Mouse (Mus musculus): Measurements from ENCODE around the gene Abtb1.
A peak's percentile ranks its signal among the peaks of the same experiment; 100 is the strongest.

Abtb1 gene

DNA sequence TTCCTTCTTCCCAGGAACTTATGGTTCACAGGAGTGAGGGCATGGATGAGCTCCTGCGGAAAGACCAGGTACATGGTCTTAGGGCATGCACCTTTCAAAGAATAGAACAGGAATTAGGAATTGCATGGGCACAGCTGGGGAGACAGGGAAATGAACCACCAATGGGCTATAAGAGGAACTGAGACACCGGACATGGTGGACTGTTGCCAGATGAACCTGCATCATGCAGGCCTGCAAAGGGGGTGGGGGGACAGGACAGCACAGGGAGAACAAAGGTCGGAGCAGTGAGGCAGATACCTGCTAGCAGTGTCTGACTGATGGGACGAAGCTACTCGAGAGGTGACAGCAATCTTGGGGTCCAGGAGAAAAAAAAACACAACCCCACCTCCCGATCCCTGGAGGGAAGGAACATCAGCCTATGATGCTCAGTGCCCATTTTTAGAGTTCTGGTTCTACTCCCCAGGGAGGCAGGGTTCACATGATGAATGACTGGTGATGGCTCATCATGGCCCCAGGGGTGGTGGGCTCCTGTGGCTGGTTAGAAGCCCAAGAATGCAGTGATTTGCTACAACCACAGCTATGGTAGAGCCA, 11.6 kb downstream of the Abtb1 start:
- no peak for DNase-seq (ENCODE audit: extremely low spot score)

DNA sequence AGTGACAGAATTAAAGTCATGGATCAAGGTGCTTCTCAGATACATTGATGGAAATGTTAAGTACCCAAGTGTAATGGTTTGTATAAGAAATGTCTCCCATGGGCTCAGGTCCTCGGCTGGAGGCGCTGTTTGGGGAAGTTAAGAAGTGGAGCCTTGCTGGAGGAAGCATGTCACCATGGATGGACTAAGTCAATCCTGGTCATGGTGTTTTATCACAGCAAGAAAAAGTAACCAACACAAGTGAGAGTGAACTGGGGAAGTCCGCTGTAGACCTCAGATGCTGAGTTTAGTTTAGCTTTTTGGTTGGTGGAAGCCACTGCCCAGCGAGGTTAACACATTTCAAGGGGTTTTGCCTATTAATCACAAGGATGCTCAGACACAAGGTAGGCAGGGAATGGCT, 12.2 kb downstream of the Abtb1 start:
- DNase-seq (ENCODE audit: extremely low spot score) = no peak

DNA sequence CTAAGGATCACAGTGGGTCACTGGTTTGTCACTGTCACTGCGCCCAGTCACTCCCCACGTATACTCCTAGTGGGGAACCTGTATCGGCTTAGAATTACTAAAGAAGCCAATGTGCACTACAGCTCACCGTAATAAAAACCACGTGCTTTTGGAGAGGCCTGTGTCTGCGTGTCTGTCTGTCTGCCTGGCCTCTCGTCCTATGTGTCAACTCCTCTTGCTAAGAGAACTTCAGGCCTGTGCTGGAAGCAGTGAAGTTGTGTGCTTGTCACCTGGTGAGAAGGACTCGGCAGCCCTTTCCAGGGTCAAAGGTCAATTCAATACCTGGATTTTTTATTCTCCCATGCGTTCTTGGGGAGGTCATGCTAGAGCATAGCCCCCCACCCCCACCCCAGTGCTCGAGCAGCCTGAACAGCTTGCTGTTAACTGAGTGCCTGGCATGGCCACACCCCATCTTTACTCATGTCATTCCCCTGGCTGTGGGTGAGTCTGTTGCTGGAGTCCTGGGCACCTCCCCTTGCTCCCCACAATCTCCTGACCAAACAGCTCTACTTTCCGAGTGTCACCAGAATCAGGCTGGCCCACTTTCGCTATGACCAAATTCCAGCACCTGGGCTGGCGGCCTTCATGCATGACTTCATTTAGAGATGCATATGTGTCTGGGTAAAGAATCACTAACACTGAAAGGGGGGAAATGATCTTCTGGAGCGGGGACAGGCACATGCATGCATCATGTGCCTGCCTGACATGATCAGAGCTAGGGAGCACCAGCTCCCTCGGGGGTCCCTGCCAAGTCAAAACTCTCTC, 13.4 kb downstream of the Abtb1 start:
- no peak for DNase-seq (ENCODE audit: extremely low spot score)

DNA sequence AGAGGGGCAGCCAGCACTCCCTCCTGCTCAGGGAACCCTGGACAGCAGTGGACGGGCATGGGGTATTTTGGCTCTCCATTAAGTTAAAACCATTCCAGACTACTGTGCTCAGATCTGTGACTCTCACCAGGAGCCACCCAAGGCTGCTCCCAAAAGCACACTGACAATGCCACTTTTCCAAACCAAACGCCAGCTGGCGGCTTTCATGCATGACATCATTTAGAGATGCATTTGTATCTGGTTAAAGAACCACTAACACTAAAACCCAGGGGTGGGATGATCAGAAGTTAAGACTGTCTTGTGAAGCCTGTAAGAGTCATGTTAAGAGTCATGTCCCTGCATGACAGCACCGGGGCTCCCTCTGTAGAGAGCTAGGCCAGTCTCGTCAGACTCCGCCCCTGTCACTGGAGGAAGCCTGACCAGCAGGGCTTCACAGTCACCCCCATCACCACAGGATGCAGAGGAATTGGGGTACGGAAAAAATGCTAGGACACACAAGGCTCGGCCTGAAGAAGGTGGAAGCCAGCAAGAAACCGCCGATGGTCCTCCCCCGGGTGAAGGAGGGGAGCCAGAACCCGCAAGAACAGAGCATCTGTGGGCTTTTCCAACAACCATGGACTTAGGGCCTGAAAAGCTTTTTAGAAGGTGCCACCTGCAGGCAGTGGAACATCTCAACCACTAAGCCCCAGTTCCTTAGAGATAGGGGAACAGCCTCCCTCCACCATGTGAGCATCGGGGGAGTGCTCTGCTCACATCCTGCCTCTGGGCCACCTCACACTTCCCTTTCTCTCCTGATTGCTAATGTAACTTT, 14.2 kb downstream of the Abtb1 start:
- no peak for DNase-seq (ENCODE audit: extremely low spot score)

DNA sequence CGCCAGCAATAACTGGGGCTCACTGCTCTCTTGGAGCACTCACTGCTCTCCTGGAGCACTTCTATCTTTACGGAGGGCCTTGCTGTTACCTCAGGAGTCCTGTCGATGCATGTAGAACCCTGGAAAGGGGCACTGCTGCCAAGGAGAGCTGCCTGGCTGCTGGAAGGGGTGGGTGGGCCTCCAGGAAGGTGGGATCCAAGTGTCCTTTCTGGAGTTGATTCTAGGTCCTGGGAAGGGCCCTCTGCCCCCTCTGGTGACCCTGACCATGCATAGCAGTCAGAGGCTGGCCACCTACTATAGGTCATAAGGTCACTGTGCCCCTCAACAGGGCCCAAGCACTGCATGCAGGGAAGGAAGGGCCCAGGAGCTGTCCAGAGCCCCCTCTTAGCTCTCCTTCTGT, 14.8 kb downstream of the Abtb1 start:
- no peak for DNase-seq (ENCODE audit: extremely low spot score)

DNA sequence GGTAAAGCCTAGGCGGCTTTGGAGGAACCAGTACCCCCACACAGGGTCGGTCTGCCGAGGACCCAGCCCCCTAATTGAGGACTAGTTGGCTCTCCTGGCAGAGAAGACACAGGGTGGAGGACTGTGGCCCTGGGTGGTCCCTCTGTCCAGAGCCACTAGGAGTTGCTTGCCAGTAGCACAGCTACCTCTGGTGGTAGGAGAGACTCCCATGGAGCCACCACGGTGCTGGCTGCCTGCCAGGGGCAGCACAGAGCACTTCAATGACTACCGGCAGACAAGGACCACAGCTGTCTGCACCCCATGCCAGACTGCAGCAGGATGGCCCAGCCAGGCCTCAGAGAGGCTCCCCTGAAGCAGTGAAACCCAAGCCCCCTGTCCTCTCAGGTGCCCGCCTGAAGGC, 15.2 kb downstream of the Abtb1 start:
- peak; percentile 38 for DNase-seq (ENCODE audit: extremely low spot score)

DNA sequence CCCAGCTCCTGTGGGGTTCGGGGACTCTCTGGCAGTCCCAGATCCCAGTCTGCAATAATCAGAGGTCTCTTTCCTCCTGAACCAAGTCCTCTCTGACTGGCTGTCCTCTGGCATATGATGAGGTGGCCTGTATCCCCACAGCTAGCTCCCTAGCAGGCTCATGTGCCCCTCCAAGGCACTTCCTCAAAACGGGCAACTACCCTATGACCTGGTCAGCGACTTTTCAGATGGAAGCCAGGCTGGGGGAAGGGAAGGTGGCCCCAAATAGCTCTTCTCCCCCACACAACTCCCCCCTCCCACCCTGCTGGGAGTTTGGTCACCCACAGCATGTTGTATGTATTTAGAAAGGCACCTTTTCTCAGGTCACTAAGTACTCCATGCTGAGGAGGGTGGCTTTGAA, 15.7 kb downstream of the Abtb1 start:
- DNase-seq (ENCODE audit: extremely low spot score) = no peak

DNA sequence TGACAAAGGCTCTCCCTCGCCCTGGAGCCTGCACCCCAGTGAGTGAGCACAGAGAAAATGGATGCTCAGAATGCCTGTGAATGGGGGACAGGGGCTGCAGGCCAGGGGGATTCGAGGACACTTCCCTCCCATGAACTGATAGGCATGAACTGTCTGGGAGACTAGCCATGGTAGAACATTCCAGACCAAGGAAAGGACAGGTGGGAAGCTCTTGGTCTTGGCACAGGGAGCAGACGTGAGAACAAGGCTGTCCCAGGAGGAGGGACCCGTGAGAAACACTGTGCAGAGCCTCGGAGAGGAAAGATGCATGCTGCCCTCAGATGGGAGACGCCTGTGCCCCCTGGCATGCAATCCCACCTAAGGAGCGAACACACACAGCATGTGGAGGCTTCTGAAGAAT, 17.6 kb downstream of the Abtb1 start:
- no peak for DNase-seq (ENCODE audit: extremely low spot score)

DNA sequence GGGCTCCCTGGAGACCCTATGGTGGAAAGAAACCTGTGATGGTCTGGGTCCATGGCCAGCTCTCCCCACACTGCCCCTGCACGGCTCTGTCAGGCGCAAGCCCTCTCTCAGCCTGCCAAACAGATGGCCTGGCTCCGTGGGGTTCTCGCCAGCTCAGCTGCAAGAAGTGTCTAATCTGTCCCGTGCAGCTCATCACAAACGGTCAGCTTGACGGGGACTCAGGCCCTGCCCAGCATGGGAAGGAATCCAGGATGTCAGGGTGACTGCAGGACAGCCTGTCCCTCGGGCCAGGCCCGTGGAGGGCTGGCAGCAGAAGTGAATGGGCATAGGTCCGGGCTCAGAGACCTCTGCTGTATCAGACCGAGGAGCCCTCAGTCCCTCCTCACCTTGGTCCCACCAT, 19.9 kb downstream of the Abtb1 start:
- no peak for DNase-seq (ENCODE audit: extremely low spot score)

DNA sequence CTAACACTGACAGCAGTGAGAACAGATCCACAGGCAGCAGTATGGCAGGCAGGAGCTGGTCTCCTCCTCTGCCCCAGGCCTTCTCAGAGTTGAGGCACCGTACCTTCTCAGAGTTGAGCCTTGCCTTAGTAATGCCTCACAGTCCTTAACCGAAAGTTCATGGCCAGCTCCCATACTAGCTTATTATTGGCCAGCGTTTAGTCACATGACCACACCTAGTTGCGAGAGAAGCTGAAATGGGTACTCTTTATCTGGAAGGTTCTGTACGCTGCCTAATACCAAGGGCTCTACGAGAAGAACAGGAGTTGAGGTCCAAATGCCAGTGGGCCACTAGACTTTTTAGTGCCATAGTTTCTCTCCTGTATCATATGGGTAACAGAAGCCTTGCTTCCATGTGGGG, 20.5 kb downstream of the Abtb1 start:
- DNase-seq (ENCODE audit: extremely low spot score) = no peak

DNA sequence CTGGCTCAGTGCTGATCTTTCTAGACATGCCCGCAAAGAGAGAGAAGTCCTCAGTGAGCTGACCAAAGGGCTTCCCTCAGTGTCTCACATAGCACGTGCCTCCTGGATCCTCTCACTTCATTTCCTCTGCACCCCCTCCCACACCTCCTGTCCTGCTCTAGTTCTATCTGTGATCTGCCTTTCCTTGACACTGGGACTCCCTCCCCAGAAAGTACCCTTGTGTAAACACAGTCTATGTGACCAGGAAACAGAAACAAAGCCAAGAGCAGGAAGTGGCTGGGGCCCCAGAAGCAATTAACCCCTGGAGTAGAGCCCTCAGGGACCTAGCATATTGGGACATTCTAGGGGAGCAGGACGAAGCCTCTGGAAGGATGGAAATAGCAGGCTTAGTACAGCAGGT, 20.9 kb downstream of the Abtb1 start:
- no peak for DNase-seq (ENCODE audit: extremely low spot score)

DNA sequence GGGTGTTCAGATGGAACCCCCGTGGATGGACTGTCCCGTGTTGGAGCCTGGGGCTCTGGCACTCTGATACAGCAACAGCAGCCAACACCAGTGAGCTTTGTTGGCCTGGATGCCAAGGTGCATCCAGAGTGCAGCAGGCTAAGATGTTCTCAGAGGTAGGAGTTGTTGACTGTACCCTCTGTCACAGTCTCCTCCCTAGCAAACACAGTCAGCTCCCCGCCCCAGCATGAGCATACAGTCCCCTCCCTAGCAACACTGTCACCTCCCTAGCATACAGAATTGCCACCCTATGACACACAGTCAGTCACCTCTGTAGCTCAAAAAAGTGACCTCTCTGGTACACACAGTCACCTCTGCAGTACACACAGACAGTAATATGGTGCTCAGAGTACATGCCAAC, 24.9 kb downstream of the Abtb1 start:
- DNase-seq (ENCODE audit: extremely low spot score) = no peak

DNA sequence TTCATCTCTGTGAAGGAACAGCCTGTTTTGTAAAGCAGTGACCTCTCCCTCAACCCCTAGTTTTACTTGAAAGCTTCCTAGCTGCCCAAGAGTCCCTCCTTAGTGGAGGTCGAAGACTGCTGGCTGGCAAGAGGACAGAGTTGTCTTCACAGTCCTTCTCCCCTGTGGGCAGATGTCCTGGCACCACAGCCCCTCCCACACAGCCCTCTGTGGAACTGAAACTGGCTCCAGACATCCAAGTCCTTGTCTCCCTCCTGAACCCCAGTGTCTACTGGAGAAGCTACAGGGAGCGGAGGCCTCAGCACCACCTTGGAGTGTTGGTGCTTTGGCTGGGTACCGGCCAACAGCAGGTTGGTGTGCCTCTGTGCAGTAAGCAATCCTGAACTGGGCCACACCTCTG, 26.3 kb downstream of the Abtb1 start:
- DNase-seq (ENCODE audit: extremely low spot score) = no peak

DNA sequence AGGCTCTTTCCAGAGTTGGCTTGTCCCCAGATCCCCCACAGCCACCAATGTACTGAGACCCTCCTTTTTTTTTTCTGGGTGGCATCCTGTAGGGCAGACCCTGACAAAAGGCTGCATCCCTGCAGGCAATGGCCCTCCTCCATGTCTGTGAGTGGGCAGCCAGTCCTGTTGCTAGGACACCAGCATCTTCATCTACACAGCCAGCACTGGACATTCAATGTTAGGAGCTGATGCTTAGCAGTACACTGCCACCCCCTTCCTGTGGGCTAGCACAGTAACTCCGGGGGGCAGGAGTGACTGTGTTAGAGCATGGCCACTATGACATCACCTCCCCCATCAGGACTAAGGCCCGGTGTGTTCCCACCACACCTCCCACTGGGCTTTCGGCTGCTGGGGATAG, 26.7 kb downstream of the Abtb1 start:
- DNase-seq (ENCODE audit: extremely low spot score) = no peak

DNA sequence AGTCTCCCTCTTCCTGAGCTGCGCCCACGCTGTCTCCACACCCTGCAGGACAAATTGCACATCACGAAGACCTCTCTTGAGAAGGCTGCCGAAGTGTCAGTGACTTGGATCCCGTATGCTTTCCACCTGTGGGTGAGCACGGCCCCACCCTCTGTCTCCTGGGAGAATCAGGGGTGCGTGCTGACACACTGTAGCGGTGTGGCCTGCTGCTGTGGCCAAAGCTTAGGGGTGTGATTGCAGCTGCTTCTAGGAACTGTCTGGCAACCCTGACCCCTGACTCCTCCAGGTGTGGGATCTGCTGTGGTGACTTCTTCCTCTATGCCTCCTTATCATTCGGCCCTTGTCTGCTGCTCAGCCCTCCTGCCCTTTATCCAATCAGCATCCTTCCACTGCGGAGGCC, 28.0 kb downstream of the Abtb1 start:
- no peak for DNase-seq (ENCODE audit: extremely low spot score)

DNA sequence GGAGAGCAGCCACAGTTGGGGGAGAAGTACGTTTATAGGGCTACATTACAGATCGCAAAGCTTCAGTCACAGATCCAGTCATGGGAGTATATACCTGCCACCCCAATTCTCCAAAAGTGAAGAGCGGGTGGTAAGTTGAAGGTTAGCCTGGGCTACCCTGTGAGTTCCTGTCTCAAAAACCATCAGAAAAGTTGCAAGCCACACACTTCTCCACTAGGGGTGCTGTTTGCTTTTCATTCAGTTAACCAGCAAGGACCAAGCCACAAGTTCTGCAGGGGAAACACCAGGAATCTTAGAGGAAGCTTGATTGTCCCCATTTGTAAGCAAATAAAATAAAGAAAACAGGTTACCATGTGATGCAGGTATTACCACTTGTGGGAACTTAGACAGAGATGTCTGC, 28.9 kb downstream of the Abtb1 start:
- DNase-seq (ENCODE audit: extremely low spot score) = peak; percentile 60

DNA sequence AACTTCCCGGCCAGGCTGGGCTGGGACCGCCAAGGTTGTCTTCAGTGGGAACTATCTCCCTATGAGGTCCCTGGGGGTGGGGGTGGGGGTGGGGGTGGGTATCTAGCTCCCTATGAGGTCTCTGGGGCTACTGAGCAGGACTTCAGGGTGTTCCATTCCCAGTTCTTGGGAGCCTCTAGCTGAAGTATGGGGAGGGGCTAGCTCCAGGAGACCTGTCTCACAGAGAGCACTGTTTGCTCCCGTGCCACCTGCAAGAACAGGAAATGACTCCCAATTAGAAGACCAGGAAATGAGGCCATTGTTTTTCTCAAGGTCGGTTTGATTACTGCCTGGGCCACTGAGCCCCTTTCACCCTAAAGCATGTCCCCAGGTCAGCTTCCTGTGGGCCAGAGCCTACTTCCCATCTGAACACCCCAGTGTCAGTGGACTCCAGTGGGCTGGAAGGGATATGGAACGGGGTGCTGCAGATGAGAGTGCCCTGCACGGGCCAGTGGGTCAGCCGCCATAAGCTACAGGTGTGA, 29.8 kb downstream of the Abtb1 start:
- no peak for DNase-seq (ENCODE audit: extremely low spot score)

DNA sequence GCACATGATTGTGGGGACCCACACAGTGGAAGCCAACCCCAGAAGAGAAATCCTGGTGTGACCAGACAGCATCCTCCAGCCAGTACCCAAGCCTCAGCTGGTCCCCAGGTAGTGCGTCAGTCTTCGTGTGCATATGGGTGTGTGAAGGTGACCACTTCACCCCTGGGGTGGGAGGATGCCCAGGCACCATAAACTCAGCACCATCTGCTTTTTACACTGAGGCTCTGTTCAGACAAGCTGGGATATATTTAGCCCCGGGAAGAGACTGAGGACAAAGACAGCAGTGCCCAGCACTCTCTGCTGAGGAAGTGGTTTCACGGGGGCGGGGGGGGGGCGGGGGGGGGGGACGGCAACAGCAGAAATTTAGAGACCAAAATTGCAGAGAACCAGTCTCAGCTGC, 30.4 kb downstream of the Abtb1 start:
- no peak for DNase-seq (ENCODE audit: extremely low spot score)

DNA sequence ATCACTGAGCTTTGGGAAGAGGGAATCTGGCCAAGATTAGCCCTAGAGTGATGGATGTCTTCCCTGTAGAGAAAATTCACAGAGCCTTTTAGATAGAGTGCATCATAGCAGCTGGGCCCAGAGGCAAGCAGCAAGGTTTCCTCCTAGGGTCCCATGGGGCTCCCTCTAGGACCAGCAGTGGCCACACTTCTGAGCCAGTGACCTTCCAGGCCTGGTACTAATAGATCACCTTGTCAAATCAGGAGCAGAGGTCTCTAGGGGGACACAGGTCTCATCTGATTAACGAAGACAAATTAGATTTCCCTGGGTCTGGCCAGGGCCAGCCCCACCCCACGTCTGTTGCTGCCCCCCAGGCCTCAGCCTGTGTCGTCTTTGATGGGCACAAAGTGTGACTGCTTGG, 31.5 kb downstream of the Abtb1 start:
- no peak for DNase-seq (ENCODE audit: extremely low spot score)

DNA sequence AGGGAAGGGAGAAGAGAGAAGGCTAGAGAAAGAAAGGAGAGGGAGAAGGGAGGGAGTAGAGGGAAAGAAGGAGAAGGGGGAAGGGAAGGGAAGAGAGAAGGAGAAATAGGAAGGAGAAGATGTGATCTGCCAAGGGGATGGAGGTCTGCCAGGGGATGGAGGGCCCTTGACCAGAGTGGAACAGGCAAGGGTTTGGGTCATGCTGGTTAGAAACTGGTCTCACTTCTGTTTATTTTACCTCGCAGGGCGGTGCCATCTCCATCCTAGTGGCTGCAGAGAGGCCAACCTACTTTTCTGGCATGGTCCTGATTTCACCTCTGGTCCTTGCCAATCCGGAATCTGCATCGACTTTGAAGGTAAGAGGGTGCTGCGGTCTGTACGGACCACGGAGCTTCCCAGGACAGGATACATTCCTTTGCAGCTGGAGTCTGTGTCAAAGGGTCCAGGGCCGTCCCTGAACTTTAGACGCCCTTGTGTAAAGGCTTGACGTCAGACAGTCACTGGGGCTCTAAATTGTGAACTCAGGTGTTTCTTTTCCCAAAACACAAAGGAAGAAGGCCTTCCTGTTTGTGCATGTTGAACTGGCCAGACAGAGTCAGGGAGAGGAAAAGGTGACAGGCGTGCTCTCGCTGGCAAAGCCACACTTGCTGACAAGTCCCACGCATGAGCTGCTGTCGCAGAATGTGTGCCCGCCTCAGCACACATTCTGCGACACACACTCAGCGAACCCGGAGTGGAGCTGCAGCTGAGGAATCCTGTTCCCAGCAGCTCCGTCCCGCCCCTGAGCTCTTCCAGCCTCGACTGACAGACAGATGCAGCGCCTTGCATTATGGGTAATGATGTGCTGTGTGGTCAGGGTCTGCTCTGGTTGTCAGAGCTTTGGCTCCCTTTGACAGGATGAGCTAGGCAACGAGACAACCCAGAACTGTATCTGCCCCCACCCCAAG, 32.4 kb downstream of the Abtb1 start:
- DNase-seq (ENCODE audit: extremely low spot score) = no peak

DNA sequence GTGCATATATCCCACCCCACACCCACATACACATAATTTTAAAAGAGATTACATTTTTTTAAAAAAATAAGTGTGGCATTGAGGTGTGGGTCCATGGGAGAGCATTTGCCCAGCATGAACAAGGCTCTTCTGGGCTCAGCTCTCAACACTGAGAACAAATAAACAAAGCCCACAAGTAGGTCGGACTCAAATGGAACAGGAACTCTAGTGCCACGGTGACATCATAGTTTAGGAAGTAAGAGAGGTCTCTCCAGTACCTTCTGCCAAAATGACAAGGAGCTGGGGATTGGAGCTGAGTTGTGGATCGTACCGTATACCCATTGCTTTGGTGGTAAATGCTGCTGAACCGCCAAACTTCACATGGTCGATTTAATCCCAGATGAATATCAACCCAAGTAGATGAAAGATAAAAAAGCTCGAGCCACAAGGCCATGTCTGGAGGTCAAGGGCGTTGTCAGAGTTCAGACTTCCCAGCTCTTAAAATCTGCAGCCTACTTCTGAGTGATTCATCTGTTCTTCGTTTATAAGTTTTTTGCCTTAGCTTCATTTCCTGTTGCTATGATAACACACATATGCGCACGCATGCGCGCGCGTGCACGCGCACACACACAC, 36.7 kb downstream of the Abtb1 start:
- no peak for DNase-seq (ENCODE audit: extremely low spot score)
